Mouse (Mus musculus): ENCODE measurements around the gene Marveld2. TPM values are rescaled to one million over a fixed set of nuclear protein-coding genes. Genes with fewer than 3 reads are reported as not detected.

Gene Marveld2
- polyA plus RNA-seq (2014; fragmentation: Illumina TruSeq; extraction: RNeasy Lipid Tissue Mini Kit (QIAGEN cat#74804); ENCODE audit: low read depth, low replicate concordance): 29.9 TPM

DNA sequence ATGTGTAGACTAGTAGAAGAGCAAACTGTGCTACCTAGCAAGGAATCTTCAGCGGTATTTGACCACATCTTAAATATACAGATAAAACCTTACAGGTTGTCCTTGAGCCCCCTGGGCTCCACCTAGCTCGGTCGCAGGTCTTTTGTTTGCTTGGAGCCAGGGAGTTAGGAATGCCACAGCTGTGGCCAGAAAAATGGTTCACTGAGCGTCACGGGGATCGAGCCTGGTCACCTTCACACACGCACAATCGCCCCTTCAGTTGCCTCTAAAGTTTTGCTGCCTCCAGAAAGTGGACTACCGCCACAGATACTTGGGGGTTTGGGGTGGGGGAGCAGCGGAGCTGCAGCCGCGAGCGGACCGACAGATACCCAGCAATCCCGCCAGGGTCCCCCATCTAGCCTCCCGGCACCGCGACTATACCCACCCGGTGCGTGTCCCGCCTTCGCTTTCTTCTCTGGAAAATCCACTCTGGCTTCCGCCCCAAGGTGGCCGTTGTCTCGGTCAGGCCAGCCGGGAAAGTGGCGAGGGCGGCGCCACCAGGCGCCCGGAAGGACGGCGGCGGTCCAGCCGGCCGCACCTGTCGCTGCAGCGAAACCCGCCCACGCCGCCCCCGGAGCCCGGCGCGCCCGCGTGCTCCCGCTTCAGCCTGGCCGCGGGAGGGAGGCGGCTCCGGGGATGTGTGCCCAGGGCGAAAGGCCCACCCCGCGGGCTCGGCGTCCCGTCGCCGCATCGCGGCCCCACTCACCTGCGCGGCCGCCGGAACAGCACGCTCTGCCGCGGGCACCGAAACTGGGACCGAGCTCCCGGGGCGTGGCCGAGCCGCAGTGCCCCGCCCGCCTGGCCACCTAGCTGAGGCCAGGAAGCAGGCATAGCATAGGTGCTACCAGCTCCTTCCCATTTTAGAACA is at the start of gene Marveld2:
Gene Marveld2, minus strand, starts transcription at position 791 of the 907 bp plus-strand sequence.

DNA sequence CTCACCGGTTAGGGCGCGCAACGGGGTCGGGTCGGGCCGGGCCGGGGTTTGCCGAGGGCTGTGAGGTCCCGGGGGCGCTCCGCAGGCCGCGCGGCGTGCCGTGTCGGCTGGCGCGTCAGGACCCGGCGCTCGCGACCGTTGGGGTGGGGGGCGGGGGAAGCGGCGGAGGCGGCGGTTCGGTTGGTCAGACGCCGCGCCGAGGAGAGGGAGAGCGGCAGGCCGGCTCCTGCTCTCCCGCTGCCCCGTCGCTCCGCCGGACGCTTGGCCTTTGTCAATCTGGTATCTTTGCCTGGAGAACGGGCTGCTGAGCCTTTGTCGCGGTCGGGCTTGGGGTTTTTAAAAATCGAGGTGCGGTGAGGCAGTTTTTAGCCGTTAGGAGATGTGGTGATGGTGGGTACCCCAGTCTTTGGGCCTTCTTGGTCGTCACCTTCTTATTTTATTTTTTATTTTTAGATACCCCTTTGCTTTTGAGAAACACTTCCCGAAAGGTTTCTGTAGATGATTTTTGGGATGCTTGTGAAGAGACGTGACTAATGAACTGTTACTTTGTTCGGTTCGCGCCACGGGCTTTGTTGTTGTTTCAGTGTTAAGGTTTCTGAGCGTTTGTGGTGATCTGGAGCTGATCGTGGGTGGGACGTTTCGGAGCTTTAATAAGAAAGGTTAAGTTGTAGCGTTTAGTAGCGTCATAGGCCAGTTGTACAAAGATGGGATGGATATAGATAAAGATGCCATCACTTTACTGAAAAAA is 34.8 kb upstream of the Marveld2 start, which contains the start of gene Taf9:
Gene Taf9, plus strand, starts transcription at position 141 of the 748 bp plus-strand sequence.

DNA sequence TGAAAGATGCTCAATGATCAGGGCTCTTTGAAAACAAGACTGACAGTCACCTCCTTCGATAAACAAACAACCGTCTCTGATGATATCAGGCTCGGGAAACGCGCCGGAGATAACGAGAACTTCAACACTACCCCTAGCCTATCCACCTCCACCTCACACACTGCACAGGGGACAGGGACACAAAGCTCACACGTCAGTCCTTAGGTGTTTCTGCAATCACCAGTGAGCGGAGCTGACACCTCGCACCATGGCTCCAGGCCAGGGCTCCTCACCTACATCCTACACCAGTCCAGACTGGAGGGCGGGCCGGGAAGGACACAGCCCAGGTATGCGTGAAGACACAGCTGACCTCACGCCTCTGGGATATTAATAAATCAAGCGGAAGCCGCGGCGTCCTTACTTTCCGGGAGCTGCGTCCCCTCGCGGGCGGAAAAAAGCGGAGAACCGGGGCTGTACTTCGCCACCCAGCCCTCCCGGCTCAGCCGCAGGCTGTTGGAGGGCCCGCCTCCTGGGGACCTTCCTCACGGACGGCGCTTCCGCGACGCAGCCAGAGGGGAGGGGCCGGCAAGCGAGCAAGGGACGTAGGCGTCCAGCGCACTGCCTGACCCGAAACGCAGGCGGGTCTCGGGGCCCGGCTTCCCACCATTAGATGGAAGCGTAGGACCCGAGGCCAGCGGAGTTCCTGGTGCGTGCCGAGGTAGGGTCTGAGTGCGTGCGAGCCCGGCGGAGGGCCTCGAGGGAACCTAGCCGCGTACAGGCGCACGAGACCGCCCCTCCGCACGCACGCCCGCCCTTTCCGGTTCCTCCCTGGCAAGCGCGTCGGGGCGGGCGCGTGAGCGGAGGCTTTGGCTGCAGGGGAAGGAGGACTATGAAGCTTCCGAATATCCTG is 34.0 kb upstream of the Marveld2 start, which contains the start of the genes Ak6 and Rad17:
Gene Ak6, plus strand, starts transcription at position 430 of the 889 bp plus-strand sequence.
Gene Rad17, minus strand, starts transcription at position 502 of the 889 bp plus-strand sequence.

DNA sequence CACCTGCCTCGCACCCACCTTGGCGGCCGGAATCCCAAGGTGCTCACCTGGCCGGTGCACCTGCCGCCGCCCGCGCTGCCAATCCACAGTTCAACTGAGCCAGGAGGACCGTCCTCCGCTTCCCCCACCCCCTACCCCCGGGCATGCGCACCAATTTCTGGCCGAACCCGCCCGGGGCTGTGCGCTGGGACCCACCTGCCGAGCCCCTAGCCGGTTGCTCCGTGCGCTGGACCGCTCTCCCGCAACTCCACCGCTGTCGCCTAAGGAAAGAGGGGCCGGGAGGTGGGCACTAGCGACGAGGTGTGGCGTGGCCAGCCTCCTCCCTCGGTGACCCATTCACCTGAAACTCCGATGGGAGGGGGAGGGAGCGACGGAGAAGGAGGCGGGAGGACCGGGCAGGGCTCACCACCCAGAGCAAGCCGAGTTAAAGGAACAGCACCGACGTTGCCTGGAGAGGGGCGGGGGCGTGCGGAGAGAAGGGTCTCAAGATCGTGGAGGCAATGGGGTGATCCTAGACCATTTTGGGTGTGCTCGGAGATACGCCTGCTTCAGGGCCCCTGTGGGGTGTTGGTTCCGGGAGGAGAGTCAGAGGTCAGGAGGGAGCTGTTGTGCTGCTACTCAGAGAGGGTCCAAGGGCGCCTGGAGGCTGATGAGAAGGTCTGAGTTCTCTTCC is 64.3 kb downstream of the Marveld2 start, which contains the start of gene Ocln:
Gene Ocln, minus strand, starts transcription at position 350 of the 673 bp plus-strand sequence.

Other genes starting within 250 kb of the Marveld2 start
- 235 TPM for gene Naip1, start 164.1 kb downstream of the Marveld2 start, polyA plus RNA-seq (2014; fragmentation: Illumina TruSeq; extraction: RNeasy Lipid Tissue Mini Kit (QIAGEN cat#74804); ENCODE audit: low read depth, low replicate concordance)
- gene Gtf2h2, start 124.4 kb downstream of the Marveld2 start, polyA plus RNA-seq (2014; fragmentation: Illumina TruSeq; extraction: RNeasy Lipid Tissue Mini Kit (QIAGEN cat#74804); ENCODE audit: low read depth, low replicate concordance): 85.2 TPM
- 192 TPM for gene Ocln, start 64.3 kb downstream of the Marveld2 start, polyA plus RNA-seq (2014; fragmentation: Illumina TruSeq; extraction: RNeasy Lipid Tissue Mini Kit (QIAGEN cat#74804); ENCODE audit: low read depth, low replicate concordance)
- 130 TPM for gene Ak6, start 34.0 kb upstream of the Marveld2 start, polyA plus RNA-seq (2014; fragmentation: Illumina TruSeq; extraction: RNeasy Lipid Tissue Mini Kit (QIAGEN cat#74804); ENCODE audit: low read depth, low replicate concordance)
- gene Rad17, start 34.1 kb upstream of the Marveld2 start, polyA plus RNA-seq (2014; fragmentation: Illumina TruSeq; extraction: RNeasy Lipid Tissue Mini Kit (QIAGEN cat#74804); ENCODE audit: low read depth, low replicate concordance): 53.6 TPM
- gene Taf9, start 34.6 kb upstream of the Marveld2 start, polyA plus RNA-seq (2014; fragmentation: Illumina TruSeq; extraction: RNeasy Lipid Tissue Mini Kit (QIAGEN cat#74804); ENCODE audit: low read depth, low replicate concordance): 8.7 TPM
- gene Ccdc125, start 52.7 kb upstream of the Marveld2 start, polyA plus RNA-seq (2014; fragmentation: Illumina TruSeq; extraction: RNeasy Lipid Tissue Mini Kit (QIAGEN cat#74804); ENCODE audit: low read depth, low replicate concordance): 7.8 TPM
- gene Cdk7, start 114.0 kb upstream of the Marveld2 start, polyA plus RNA-seq (2014; fragmentation: Illumina TruSeq; extraction: RNeasy Lipid Tissue Mini Kit (QIAGEN cat#74804); ENCODE audit: low read depth, low replicate concordance): 51.2 TPM
- gene Mrps36, start 127.7 kb upstream of the Marveld2 start, polyA plus RNA-seq (2014; fragmentation: Illumina TruSeq; extraction: RNeasy Lipid Tissue Mini Kit (QIAGEN cat#74804); ENCODE audit: low read depth, low replicate concordance): 108 TPM
- 8.2 TPM for gene Cenph, start 158.9 kb upstream of the Marveld2 start, polyA plus RNA-seq (2014; fragmentation: Illumina TruSeq; extraction: RNeasy Lipid Tissue Mini Kit (QIAGEN cat#74804); ENCODE audit: low read depth, low replicate concordance)
- 22.2 TPM for gene Ccnb1, start 169.6 kb upstream of the Marveld2 start, polyA plus RNA-seq (2014; fragmentation: Illumina TruSeq; extraction: RNeasy Lipid Tissue Mini Kit (QIAGEN cat#74804); ENCODE audit: low read depth, low replicate concordance)
- 133 TPM for gene Slc30a5, start 216.5 kb upstream of the Marveld2 start, polyA plus RNA-seq (2014; fragmentation: Illumina TruSeq; extraction: RNeasy Lipid Tissue Mini Kit (QIAGEN cat#74804); ENCODE audit: low read depth, low replicate concordance)

All from sigmoid colon, adult 10 weeks (tissue).